Mouse (Mus musculus) cerebellum, adult 9-11 months (tissue): ENCODE results near the gene Prrx1.

Source experiments
- DNase-seq: peaks from one replicate; pipeline ENCODE4 v3.0.0; 2022

Prrx1 gene

GRCm38 (mm10) chr1:163313101-163313773, at the start of gene Prrx1:
TSS of gene Prrx1 (minus strand) at chr1:163313710.
- no peak for DNase-seq

- DNase-seq: no peak
Observed at GRCm38 (mm10) chr1:163362202-163362601, 48.7 kb upstream of the Prrx1 start.

GRCm38 (mm10) chr1:163361376-163361775, 47.9 kb upstream of the Prrx1 start:
- no peak for DNase-seq

GRCm38 (mm10) chr1:163360796-163361195, 47.3 kb upstream of the Prrx1 start:
- no peak for DNase-seq

- no peak for DNase-seq
Observed at GRCm38 (mm10) chr1:163359521-163359920, 46.0 kb upstream of the Prrx1 start.

- DNase-seq: no peak
Observed at GRCm38 (mm10) chr1:163358165-163358564, 44.7 kb upstream of the Prrx1 start.

- no peak for DNase-seq
Observed at GRCm38 (mm10) chr1:163357733-163358132, 44.2 kb upstream of the Prrx1 start.

- no peak for DNase-seq
Observed at GRCm38 (mm10) chr1:163356167-163356566, 42.7 kb upstream of the Prrx1 start.

- no peak for DNase-seq
Observed at GRCm38 (mm10) chr1:163355626-163356156, 42.2 kb upstream of the Prrx1 start.

GRCm38 (mm10) chr1:163350988-163351387, 37.5 kb upstream of the Prrx1 start:
- no peak for DNase-seq

- no peak for DNase-seq
Observed at GRCm38 (mm10) chr1:163345541-163345940, 32.0 kb upstream of the Prrx1 start.

GRCm38 (mm10) chr1:163344931-163345330, 31.4 kb upstream of the Prrx1 start:
- DNase-seq: no peak

GRCm38 (mm10) chr1:163339219-163339561, 25.7 kb upstream of the Prrx1 start:
- no peak for DNase-seq

- no peak for DNase-seq
Observed at GRCm38 (mm10) chr1:163338525-163339218, 25.2 kb upstream of the Prrx1 start.

GRCm38 (mm10) chr1:163337821-163338220, 24.3 kb upstream of the Prrx1 start:
- no peak for DNase-seq

GRCm38 (mm10) chr1:163327279-163327678, 13.8 kb upstream of the Prrx1 start:
- DNase-seq: no peak

- DNase-seq: no peak
Observed at GRCm38 (mm10) chr1:163319669-163320571, 6.4 kb upstream of the Prrx1 start.

GRCm38 (mm10) chr1:163316920-163317319, 3.4 kb upstream of the Prrx1 start:
- no peak for DNase-seq

- no peak for DNase-seq
Observed at GRCm38 (mm10) chr1:163314829-163315301, 1.4 kb upstream of the Prrx1 start.

GRCm38 (mm10) chr1:163313921-163314725, 613 bp upstream of the Prrx1 start:
- no peak for DNase-seq

- no peak for DNase-seq
Observed at GRCm38 (mm10) chr1:163311861-163312811, 1.4 kb downstream of the Prrx1 start.
